Mouse (Mus musculus): ENCODE results near the gene Yap1. TPM values are rescaled to one million over a fixed set of nuclear protein-coding genes. Genes with fewer than 3 reads are reported as not detected.

Gene Yap1
- 0.11 and 0.24 TPM in 2 replicates for polyA plus RNA-seq (2012)

GRCm38 (mm10) chr9:8004370-8004991 lies at the start of gene Yap1:
Gene Yap1, minus strand, starts transcription at chr9:8004596.

GRCm38 (mm10) chr9:8042338-8043043 lies 38.1 kb upstream of the Yap1 start, which contains the start of gene Cfap300:
Gene Cfap300, minus strand, starts transcription at chr9:8042823.

Other genes starting within 250 kb of the Yap1 start
- 52.3 and 53.7 TPM in 2 replicates for gene Tmem123, start 240.6 kb downstream of the Yap1 start, polyA plus RNA-seq (2012)
- 4.2 and 9.2 TPM in 2 replicates for gene Birc2, start 167.5 kb downstream of the Yap1 start, polyA plus RNA-seq (2012)
- gene Birc3, start 131.4 kb downstream of the Yap1 start, polyA plus RNA-seq (2012): 14.1 and 14.9 TPM in 2 replicates
- 0.19 and 1.6 TPM in 2 replicates for gene Cfap300, start 38.2 kb upstream of the Yap1 start, polyA plus RNA-seq (2012)
- 0.44 and 1.00 TPM in 2 replicates for gene Cep126, start 129.7 kb upstream of the Yap1 start, polyA plus RNA-seq (2012)

All from megakaryocyte-erythroid progenitor cell, adult 5 weeks (primary cell).